Mouse (Mus musculus): ENCODE measurements around the gene Babam1.

DNA sequence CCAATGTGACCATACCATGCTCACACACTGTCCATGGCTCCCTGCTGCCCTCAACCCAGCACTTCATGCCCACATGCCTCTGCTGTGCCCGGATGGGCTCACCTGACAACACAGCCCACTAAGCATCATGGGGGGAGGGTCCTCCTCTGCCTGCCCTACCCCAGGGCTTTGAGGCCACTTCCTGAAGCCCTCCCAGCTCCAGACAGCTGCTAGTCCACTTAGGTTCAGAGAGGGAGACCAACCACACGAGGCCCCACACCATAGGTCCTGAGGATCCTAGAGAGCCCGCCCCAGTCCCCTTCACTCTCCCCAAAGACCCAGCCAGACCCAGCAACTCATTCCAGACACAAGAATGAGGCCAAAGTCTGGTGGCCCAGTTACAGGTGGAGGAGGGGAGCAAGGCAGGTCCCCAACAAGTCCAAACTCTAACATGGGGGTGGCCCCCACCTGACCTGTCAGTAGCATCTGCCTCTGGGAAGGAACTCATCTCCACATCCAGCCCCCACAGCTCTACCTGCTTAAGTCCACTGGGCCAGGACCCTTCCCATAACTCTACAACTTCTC, 17.1 kb upstream of the Babam1 start:
- TF ChIP-seq CTCF (IDR thresholded peaks at IDR 0.05; ENCODE audit: low read depth) = no peak
- TF ChIP-seq EP300 (optimal IDR thresholded peaks at IDR 0.05) = no peak
